Mouse (Mus musculus): Measurements from ENCODE around the gene Tmc6.

Gene Tmc6

GRCm38 (mm10) chr11:117780582-117781111 is 1.4 kb downstream of the Tmc6 start:
- DNase-seq: peak; percentile 84 to 91

- no peak for DNase-seq
These were observed 1.8 kb downstream of the Tmc6 start for GRCm38 (mm10) chr11:117780199-117780515.

GRCm38 (mm10) chr11:117779434-117780198 is 2.4 kb downstream of the Tmc6 start:
- peak; percentile 61 to 62 for DNase-seq

- no peak for DNase-seq
These were observed 3.1 kb downstream of the Tmc6 start for GRCm38 (mm10) chr11:117778851-117779433.

DNA sequence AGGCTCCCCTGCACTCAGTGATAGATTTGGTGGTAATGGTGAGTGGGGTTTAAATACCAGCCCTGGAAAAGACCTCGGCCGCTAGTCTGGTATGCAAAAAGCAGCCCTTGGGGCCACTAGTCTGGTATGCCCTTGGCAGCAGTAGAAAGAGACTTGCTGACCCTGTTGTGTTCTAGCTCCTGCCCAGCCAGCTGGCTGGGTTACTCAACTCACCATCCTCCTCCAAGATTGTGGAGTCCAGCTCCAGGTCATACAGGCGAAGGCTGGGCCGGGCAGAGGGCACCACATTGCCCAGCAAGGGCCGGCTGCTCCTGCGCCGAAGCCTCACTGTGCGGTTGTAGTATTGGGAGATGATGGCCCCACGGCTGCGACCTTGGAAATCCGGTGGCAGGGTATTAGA is 4.0 kb downstream of the Tmc6 start:
- DNase-seq: no peak

DNA sequence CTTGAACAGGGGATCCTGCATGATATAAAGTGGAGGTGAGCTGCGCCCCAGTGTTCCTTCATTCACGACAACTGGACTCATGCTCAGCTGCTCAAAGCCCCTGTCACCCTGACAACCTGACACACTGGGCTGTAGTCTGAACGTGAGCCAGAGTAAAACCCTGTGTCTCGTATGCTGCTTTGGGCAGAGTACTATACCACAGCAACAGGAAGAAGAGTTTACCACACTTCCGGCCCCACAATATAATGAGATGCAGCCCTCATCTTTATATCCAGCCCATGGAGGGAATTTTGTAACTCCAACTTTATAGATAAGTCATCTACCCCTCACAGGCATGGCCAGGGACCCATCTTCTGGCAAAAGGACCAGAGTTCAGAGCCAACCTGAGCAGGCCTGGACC is 4.9 kb downstream of the Tmc6 start:
- no peak for DNase-seq

DNA sequence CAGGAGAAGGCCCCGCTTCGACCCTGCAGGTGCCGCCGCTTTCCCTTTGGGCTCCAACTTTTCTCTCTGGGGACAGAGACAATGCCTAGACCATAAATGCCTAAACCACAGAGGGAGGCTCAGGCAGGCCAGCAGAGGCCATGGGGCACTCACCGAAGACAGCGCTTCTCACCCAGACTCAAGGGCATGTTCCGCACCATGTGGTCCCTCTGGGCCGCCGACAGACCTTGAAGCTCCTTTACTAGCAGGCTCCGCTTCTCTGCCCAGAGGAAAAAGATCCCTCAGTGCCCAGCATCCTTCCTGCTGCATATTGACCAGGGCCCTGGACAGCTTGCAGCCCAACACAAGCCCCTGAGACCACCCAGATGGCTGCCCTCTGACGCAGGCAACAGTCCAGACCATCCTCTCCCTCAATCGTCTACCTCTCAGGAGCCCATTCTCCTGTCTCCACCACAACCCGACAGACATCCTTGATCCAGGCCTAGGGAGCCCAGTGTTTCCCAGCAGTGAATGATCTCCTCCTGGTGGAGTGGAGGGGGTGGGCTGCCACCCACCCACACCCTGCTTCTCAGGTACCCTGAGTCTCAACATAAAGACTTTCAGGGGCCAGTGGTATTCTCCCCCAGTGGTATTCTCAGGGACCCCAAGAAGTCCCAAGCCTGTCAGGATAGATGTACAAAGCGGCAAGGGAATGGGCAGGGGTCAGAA is 5.8 kb downstream of the Tmc6 start:
- DNase-seq: no peak

DNA sequence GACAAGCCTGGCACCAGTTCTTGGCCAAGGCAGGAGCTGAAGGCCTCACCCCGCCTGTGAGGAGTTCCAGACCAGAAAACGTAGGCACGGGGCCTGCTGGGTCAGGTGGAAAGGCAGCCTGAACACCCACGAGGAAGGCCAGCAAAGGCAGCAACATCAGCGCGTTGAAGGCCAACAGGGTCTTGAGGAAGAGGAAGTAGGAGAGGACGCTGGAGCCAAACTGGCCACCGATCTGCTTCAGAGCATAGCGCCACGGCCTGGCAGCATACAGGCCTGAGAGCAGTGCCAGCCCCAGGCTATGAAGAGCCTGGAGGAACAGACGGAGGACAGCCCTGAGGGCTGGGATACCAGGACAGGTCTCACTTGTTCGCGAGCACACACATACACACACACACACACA is 6.5 kb downstream of the Tmc6 start:
- no peak for DNase-seq

- no peak for DNase-seq
These were observed 7.1 kb downstream of the Tmc6 start for GRCm38 (mm10) chr11:117774925-117775324.

DNA sequence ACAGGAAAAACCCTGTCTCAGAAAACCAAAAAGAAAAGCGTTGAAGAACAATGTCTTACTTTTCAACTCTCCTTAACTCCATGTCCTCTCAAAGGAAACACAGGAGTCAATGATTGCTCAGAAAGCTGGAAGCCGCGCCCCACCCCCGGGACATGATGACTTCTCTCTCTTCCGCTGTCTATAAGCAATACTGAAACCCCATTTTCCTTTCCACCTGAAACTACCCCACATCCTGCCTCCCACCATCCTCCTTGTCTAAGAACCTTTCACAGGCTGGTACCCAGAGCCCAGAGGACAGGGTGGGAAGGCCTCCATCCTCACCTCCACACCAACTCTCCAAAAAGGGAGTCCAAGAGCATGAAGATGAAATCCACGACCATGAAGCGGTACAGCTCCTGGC is 9.6 kb downstream of the Tmc6 start:
- DNase-seq: no peak

DNA sequence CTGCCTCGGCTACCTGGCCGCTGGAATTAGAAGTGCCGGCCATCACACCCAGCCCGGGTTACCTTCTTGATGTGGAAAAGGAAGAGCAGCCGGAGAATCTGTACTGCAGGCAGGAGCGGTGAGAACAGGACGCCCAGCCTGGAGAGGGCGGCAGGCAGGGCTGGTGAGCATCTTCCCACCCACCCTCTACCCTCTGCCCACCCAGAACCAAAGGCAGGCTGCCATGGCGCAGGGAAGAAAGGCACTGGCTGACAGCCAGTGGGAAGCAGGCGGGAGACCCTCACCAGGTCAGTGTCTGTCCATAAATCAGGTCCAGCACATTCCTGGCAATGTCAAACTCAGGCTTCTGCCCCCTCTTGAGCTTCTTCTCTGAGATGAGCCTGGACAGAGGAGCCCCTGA is 11.6 kb downstream of the Tmc6 start:
- no peak for DNase-seq

DNA sequence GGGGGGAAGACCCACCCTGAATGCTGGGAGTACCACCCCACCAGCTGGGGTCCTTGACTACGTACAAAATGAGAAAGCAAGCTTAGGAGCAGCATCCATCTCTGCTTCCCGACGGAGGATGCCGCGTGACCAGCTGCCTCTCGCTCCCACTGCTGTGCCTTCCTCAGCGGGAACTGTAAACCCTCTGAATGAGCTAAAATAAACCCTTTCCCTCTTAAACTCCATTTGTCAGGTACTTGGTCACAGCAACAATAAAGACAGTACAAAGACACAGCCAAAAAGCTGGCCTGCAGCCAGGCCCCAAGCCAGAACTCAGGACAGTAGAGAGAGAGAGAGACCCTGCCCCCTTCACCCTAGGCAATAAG is 12.3 kb downstream of the Tmc6 start:
- DNase-seq: no peak

- no peak for DNase-seq
These were observed 13.0 kb downstream of the Tmc6 start for GRCm38 (mm10) chr11:117768725-117769682.

GRCm38 (mm10) chr11:117766275-117766674 is 15.7 kb downstream of the Tmc6 start:
- DNase-seq: no peak

GRCm38 (mm10) chr11:117765361-117765760 is 16.6 kb downstream of the Tmc6 start:
- DNase-seq: no peak

- DNase-seq: no peak
These were observed 17.7 kb downstream of the Tmc6 start for GRCm38 (mm10) chr11:117764319-117764718.

DNA sequence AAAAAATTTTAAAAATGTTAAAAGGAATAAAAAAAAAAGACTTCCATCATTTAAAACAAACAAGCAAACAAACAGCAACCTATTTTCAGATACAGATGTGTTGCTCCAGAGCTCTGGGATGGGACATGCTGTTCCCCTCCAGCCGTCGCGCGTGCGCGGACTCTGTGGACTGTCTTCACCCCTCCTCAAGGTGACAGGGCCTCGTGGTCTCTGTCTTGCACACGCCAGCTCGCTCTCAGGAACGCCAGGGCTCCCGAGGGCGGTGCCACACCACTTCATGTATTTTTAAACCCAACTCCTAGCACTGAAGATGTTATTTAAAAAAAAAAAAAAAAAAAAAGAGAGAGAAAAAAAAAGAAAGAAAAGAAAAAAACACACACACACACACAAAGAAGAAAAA is 19.8 kb downstream of the Tmc6 start:
- DNase-seq: no peak

DNA sequence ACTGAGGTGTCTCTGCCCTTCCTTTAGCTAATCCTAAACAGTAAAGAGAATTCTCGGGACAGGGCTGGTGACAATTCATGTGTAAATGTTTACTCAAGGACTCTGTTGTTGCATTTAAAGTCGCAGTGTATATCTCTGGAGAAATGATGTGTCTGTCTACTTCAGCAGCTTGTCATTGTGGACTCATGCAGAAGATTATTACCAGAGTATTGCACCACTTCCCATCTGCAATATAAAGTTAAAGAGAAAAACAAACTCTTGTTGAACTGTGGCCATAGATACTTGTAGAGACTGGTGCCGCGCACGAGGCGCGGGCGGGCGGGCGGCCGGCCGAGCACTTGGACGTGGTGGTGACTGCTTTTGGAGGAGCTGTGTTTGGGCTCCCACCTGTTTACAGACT is 20.2 kb downstream of the Tmc6 start:
- DNase-seq: no peak

DNA sequence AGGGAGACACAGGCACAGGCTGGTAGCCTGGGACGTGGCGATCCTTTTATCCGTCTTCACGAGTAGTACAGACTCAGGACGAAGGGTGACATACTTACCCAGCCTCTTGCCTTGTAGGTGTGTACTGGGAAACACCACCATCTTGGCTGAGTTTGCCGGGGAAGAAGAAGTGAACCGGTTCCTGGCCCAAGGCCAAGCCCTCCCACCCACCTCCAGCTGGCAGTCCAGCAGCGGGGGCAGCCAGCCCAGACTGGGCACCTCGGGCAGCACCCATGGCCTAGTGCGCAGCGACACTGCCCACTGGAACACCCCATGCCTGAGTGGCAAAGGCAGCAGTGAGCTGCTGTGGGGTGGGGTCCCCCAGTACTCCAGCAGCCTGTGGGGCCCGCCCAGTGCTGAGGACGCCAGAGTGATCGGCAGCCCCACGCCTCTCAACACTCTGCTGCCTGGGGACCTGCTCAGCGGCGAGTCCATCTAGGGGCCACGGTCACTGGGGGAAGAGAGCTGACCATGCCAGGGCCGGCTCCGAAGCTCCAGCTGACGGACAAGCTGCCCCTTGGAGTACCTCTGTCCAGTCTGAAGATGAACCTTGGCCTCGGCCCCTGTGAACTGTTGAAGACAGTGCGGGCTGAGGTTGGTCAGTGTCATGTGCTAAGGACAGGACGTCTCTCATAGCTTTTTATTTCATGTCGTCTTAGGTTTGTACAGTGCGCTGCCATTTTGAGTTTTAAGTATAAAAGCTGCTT is 21.5 kb downstream of the Tmc6 start:
- no peak for DNase-seq

- no peak for DNase-seq
These were observed 22.7 kb downstream of the Tmc6 start for GRCm38 (mm10) chr11:117759267-117759666.

GRCm38 (mm10) chr11:117755891-117756290 is 26.1 kb downstream of the Tmc6 start:
- DNase-seq: no peak

- no peak for DNase-seq
These were observed 30.5 kb downstream of the Tmc6 start for GRCm38 (mm10) chr11:117751544-117751943.
